Mouse (Mus musculus) heart, embryonic 12.5 days (tissue): ENCODE data around the gene Cir1. TPM values are rescaled to one million over a fixed set of nuclear protein-coding genes. Genes with fewer than 3 reads are reported as not detected.

ENCODE experiments used
- ATAC-seq: fragments of 200-750 bp; cut with Nextera tagmentation; 2 replicates; pipeline ENCODE4 v1.8.0; 2017; ENCODE audit warnings: moderate TSS enrichment, moderate library complexity; ENCODE audit not compliant: insufficient number of reproducible peaks, low FRiP score
- H3K27ac ChIP-seq: fragments of 300-500 bp; sonication (generic); 2 replicates; pipeline ENCODE4 v1.5.1; 2016; ENCODE audit warnings: mild to moderate bottlenecking, moderate library complexity; ENCODE audit not compliant: poor library complexity, severe bottlenecking
- H3K27me3 ChIP-seq: fragments of 300-500 bp; sonication (generic); replicated peaks from 2 replicates; pipeline ENCODE4 v1.6.1; 2016; ENCODE audit warnings: mild to moderate bottlenecking, moderate library complexity
- H3K36me3 ChIP-seq: fragments of 300-500 bp; sonication (generic); 2 replicates; pipeline ENCODE4 v1.6.1; 2016; ENCODE audit warnings: mild to moderate bottlenecking, moderate library complexity
- H3K4me1 ChIP-seq: fragments of 300-500 bp; sonication (generic); replicated peaks from 2 replicates; pipeline ENCODE4 v1.6.1; 2016; ENCODE audit warnings: mild to moderate bottlenecking
- H3K4me2 ChIP-seq: fragments of 300-500 bp; sonication (generic); 2 replicates; pipeline ENCODE4 v1.6.1; 2016; ENCODE audit warnings: mild to moderate bottlenecking, moderate library complexity
- H3K4me3 ChIP-seq: fragments of 300-500 bp; sonication (generic); 2 replicates; pipeline ENCODE4 v1.5.1; 2016; ENCODE audit warnings: mild to moderate bottlenecking
- H3K9ac ChIP-seq: fragments of 300-500 bp; sonication (generic); 2 replicates; pipeline ENCODE4 v1.6.1; 2016; ENCODE audit warnings: mild to moderate bottlenecking, moderate library complexity
- H3K9me3 ChIP-seq: fragments of 300-500 bp; sonication (generic); replicated peaks from 2 replicates; pipeline ENCODE4 v1.6.1; 2016; ENCODE audit warnings: mild to moderate bottlenecking, moderate library complexity
- WGBS: fragments of 180-500 bp; shearing (Covaris S2); methylation state at CpG from one replicate; pipeline ENCODE4 v1.1.7; 2016; 5-methylcytosine and 5-hydroxymethylcytosine counted together
- polyA plus RNA-seq: library from polyadenylated mRNA; unstranded; fragments of >200 nt; fragmentation: Nextera tagmentation; extraction: Ambion mirVana; gene quantifications from 2 replicates; pipeline ENCODE4 v1.2.1, GENCODE M21; 2016

The Cir1 gene
- polyA plus RNA-seq, 1 experiment from 2014 or later, result 15.2 TPM

- no peaks in the 10 kb centered on the region for H3K36me3 ChIP-seq
- H3K9me3 ChIP-seq, result no peaks in the 10 kb centered on the region
- peak overlapping the region; percentile 45 for H3K4me3 ChIP-seq
- no peak for ATAC-seq
- H3K27me3 ChIP-seq, result peaks cover 82% of the 10 kb centered on the region
- H3K27ac ChIP-seq, result no peak overlapping the region
- H3K9ac ChIP-seq, result no peak overlapping the region
- WGBS, result under 1% methylated on average over 38 of the region's 38 CpGs
- H3K4me2 ChIP-seq, result peak overlapping the region; percentile 85
- H3K4me1 ChIP-seq, result peaks cover 52% of the 10 kb centered on the region
Observed at GRCm38 (mm10) chr2:73270593-73271458, 41.7 kb downstream of the Cir1 start.

DNA sequence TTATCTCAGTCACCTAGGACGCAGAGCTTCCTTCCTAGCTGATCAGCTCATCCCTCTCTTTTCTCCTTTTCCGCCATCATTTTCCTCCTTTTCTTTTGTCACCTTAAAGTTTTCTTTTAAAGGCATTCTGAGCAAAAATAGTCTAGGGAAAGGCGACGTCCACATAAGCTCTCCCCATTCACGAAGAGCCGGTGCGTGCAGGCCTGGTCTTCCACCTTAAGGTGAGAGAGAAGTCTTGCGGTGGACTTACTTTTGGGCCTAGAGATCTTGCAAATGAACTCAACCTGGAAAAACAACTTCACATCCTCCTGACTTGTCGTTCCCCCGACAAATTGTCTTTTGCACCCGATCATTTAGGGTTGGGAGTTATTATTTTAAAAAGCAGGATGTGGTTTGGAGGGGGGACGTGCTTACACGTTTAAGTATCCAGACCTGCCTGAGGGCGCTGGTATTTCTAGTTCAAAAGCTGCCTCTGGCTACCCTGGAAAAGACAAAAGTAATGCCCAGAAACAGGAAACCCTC is 42.4 kb downstream of the Cir1 start:
- no peak overlapping the region for H3K27ac ChIP-seq
- WGBS, result 2% methylated on average over 14 of the region's 14 CpGs
- H3K27me3 ChIP-seq, result peaks cover 89% of the 10 kb centered on the region
- no peaks in the 10 kb centered on the region for H3K36me3 ChIP-seq
- no peak overlapping the region for H3K9ac ChIP-seq
- ATAC-seq, result no peak
- H3K4me3 ChIP-seq, result peak overlapping the region; percentile 45; the same call in 1 of the 2 replicates
- H3K4me2 ChIP-seq, result peak overlapping the region; percentile 85
- H3K9me3 ChIP-seq, result no peaks in the 10 kb centered on the region
- H3K4me1 ChIP-seq, result peaks cover 54% of the 10 kb centered on the region

GRCm38 (mm10) chr2:73269666-73270065 is 42.8 kb downstream of the Cir1 start:
- ATAC-seq, result no peak
- no peak overlapping the region for H3K4me2 ChIP-seq
- H3K4me1 ChIP-seq, result peaks cover 57% of the 10 kb centered on the region
- H3K27ac ChIP-seq, result no peak overlapping the region
- 1% methylated on average over 17 of the region's 17 CpGs for WGBS
- H3K36me3 ChIP-seq, result no peaks in the 10 kb centered on the region
- no peaks in the 10 kb centered on the region for H3K9me3 ChIP-seq
- H3K9ac ChIP-seq, result no peak overlapping the region
- H3K4me3 ChIP-seq, result no peak overlapping the region
- peaks cover 92% of the 10 kb centered on the region for H3K27me3 ChIP-seq

DNA sequence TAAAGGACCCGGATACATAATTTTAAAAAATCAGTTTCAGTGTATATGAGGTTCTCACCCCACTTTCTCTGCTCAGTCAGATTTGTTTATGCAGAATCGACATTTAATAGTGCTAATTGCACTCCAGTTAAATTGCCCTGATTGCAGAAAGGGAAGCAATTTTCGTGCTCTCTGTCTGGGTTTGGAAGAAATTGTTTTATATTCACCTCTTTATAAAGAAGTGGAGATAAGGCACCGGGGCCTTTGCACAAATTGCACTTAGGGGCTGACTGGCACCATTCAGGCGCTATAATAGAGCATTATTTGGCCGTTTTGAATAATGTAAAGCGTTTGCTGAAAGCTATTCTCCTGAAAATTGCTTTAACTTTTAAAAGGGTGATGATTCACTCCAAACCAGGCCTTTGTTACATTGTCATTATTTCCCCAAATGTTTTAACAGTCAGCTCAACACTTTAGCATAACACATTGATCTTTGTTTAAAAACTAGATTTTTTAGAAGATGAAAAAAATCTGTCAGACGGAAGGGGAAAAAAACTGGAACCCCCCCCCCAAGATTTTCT is 43.6 kb downstream of the Cir1 start:
- ATAC-seq, result no peak
- H3K27ac ChIP-seq, result no peak overlapping the region
- H3K27me3 ChIP-seq, result peaks cover 92% of the 10 kb centered on the region
- H3K4me2 ChIP-seq, result no peak overlapping the region
- 9% methylated on average over 8 of the region's 8 CpGs for WGBS
- H3K9me3 ChIP-seq, result no peaks in the 10 kb centered on the region
- no peak overlapping the region for H3K9ac ChIP-seq
- H3K4me1 ChIP-seq, result peaks cover 56% of the 10 kb centered on the region
- no peaks in the 10 kb centered on the region for H3K36me3 ChIP-seq
- no peak overlapping the region for H3K4me3 ChIP-seq

DNA sequence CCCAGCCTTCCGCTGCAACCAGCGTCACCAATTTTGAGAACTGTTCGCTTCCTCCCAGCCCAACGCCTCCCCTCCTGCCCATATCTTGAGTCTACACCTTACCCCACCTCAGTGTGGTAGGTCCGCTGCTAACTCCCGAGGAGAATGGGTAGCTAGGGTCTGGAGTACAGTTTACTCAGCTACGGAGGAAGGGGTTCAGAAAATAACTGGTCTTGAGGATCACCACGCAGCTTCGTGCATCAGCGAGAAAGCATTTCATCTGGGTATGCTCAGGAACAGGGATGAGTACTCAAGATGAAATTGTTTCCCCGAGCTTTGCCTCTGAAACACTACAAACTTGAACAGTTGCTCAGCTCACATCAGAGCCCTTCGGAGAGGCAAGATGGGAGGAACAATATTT is 44.2 kb downstream of the Cir1 start:
- no peak overlapping the region for H3K9ac ChIP-seq
- H3K27ac ChIP-seq, result no peak overlapping the region
- H3K9me3 ChIP-seq, result no peaks in the 10 kb centered on the region
- peaks cover 56% of the 10 kb centered on the region for H3K4me1 ChIP-seq
- peaks cover 92% of the 10 kb centered on the region for H3K27me3 ChIP-seq
- no peaks in the 10 kb centered on the region for H3K36me3 ChIP-seq
- no peak overlapping the region for H3K4me2 ChIP-seq
- no peak for ATAC-seq
- 3% methylated on average over 12 of the region's 12 CpGs for WGBS
- H3K4me3 ChIP-seq, result no peak overlapping the region

DNA sequence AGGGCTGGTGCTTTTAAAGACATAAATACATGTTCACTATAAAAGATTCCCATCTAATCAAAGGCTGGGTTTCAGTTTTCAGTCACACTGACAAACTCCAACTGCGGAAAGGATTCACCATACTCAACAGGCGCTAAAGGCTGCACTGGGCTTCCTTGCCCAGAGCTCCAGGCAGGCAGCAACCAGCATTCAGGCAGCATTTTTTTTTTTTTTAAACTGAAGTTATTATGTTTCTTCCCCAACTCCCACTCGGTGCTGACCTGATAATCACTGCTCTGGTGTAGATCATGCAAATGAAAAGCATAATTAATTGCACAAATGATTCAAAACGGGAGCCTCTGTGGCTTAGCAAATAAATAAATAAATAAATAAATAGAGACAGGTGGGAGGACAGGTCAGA is 44.7 kb downstream of the Cir1 start:
- WGBS, result 4% methylated on average over 4 of the region's 4 CpGs

GRCm38 (mm10) chr2:73267231-73267630 is 45.3 kb downstream of the Cir1 start:
- Histone ChIP-seq H3K4me3 (no peak overlapping the region), H3K27me3 (peaks cover 92% of the 10 kb centered on the region), H3K27ac (no peak overlapping the region), H3K4me2 (no peak overlapping the region), H3K9ac (no peak overlapping the region), H3K4me1 (peaks cover 48% of the 10 kb centered on the region), H3K9me3 (no peaks in the 10 kb centered on the region), H3K36me3 (no peaks in the 10 kb centered on the region)
- WGBS, result 15% methylated on average over 3 of the region's 3 CpGs
- no peak for ATAC-seq

More for the DNA sequence above, 44.7 kb downstream of the Cir1 start:
- Histone ChIP-seq H3K4me2 (no peak overlapping the region), H3K4me3 (no peak overlapping the region), H3K4me1 (peaks cover 54% of the 10 kb centered on the region), H3K27ac (no peak overlapping the region), H3K9ac (no peak overlapping the region), H3K27me3 (peaks cover 92% of the 10 kb centered on the region), H3K9me3 (no peaks in the 10 kb centered on the region), H3K36me3 (no peaks in the 10 kb centered on the region)
- ATAC-seq, result no peak

- Histone ChIP-seq H3K9ac (no peak overlapping the region), H3K9me3 (0 out of 2 replicates have a peak, but pooled peaks cover 3% of the 10 kb centered on the region), H3K4me2 (no peak overlapping the region), H3K27ac (no peak overlapping the region), H3K4me1 (peaks cover 43% of the 10 kb centered on the region), H3K27me3 (peaks cover 92% of the 10 kb centered on the region), H3K36me3 (no peaks in the 10 kb centered on the region), H3K4me3 (no peak overlapping the region)
- 30% methylated on average over 1 of the region's 1 CpGs for WGBS
- ATAC-seq, result no peak
Observed at GRCm38 (mm10) chr2:73266623-73267022, 45.9 kb downstream of the Cir1 start.

DNA sequence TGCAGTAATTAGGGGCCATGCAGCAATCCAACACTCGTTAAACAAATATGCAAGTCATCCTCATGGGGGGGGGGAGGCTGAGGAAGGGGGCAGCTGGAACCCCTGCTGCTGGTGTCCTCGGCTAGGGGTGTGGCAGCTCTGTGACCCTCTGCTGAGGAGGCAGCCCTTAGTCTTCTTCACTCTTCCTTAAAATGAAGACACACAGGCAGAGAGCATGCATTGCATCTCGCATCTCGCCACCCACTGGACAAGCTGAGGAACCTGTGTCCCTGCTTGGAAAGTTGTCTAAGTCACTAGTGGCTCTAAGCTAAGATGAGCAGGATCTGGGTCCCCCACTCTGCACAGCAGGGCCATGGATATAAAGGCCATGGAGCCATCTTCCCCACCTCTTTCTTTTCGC is 46.5 kb downstream of the Cir1 start:
- Histone ChIP-seq H3K9me3 (peaks cover 5% of the 10 kb centered on the region; the same call in 1 of the 2 replicates), H3K4me2 (no peak overlapping the region), H3K9ac (no peak overlapping the region), H3K27ac (no peak overlapping the region), H3K27me3 (peaks cover 87% of the 10 kb centered on the region), H3K4me3 (no peak overlapping the region), H3K36me3 (no peaks in the 10 kb centered on the region), H3K4me1 (peaks cover 37% of the 10 kb centered on the region)
- no peak for ATAC-seq
- WGBS, result 9% methylated on average over 5 of the region's 5 CpGs

- H3K9ac ChIP-seq, result no peak overlapping the region
- H3K4me3 ChIP-seq, result peak overlapping the region; percentile 60
- WGBS, result 5% methylated on average over 11 of the region's 11 CpGs
- no peak for ATAC-seq
- H3K9me3 ChIP-seq, result peaks cover 6% of the 10 kb centered on the region; the same call in 1 of the 2 replicates
- no peak overlapping the region for H3K27ac ChIP-seq
- no peaks in the 10 kb centered on the region for H3K36me3 ChIP-seq
- H3K4me2 ChIP-seq, result peak overlapping the region; percentile 98
- peaks cover 27% of the 10 kb centered on the region for H3K4me1 ChIP-seq
- H3K27me3 ChIP-seq, result peaks cover 73% of the 10 kb centered on the region
Observed at GRCm38 (mm10) chr2:73264611-73265195, 47.8 kb downstream of the Cir1 start.
